Mouse (Mus musculus): ENCODE measurements around the gene Grin2a. TPM values are rescaled to one million over a fixed set of nuclear protein-coding genes. Genes with fewer than 3 reads are reported as not detected.

Grin2a gene
- polyA plus RNA-seq, 1 experiment from 2014 or later, result 1.3 TPM

DNA sequence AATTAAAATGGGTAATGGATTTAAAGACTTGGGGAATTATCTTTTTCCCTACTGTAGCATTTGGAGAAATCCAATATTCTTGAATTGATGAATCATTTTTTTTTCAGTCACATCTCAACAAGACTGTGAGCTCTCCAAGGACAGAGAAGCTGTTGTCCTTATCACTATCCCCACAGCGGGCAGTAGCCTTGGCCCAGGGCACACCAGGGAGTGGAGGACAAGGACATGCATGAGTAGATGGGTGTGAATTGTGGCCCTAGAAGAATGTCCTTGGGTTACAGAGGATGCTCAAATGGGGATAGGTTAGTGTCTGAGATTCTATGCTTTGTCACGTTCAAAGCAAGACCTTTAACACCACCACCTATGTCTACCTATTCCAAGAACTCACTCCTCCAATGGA, 231.3 kb downstream of the Grin2a start:
- Histone ChIP-seq H3K9ac (no peak overlapping the region), H3K27ac (no peak overlapping the region), H3K4me2 (no peak overlapping the region), H3K4me3 (no peak overlapping the region), H3K36me3 (ENCODE audit: poor library complexity, severe bottlenecking) (no peaks in the 10 kb centered on the region), H3K4me1 (peaks cover 12% of the 10 kb centered on the region; the same call in 1 of the 2 replicates), H3K27me3 (no peaks in the 10 kb centered on the region), H3K9me3 (replicated peaks) (no peaks in the 10 kb centered on the region)
- ATAC-seq, result no peak
- 90% methylated on average over 2 of the region's 2 CpGs for WGBS

- ATAC-seq, result no peak
- no peaks in the 10 kb centered on the region for H3K36me3 ChIP-seq (ENCODE audit: poor library complexity, severe bottlenecking)
- H3K4me1 ChIP-seq, result peaks cover 9% of the 10 kb centered on the region; the same call in 1 of the 2 replicates
- H3K27ac ChIP-seq, result no peak overlapping the region
- H3K9ac ChIP-seq, result no peak overlapping the region
- H3K4me3 ChIP-seq, result no peak overlapping the region
- no peaks in the 10 kb centered on the region for H3K9me3 ChIP-seq (replicated peaks)
- H3K27me3 ChIP-seq, result no peaks in the 10 kb centered on the region
- WGBS, result 96% methylated on average over 2 of the region's 2 CpGs
- no peak overlapping the region for H3K4me2 ChIP-seq
These were observed 235.0 kb downstream of the Grin2a start for GRCm38 (mm10) chr16:9760347-9760746.

DNA sequence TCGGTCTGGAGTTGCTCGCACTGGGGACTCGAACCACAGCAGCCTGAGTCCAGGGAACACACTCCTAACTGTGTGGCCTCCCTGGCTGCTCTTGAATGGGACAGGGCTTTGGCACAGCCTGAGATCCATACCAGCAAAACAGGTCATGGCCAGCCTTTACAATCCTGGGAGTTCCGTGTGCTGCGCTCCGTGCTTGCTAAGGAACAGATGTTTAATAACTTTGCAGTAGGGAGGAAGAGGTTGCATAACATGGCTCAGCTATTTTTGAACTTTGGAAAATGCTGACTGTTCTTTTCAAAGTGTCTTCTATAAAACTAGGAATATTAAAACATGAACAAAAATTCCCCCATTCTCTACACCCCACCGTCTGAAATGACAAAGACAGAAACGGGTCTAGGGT, 238.5 kb downstream of the Grin2a start:
- Histone ChIP-seq H3K4me3 (no peak overlapping the region), H3K27me3 (no peaks in the 10 kb centered on the region), H3K36me3 (ENCODE audit: poor library complexity, severe bottlenecking) (no peaks in the 10 kb centered on the region), H3K9ac (no peak overlapping the region), H3K4me1 (peaks cover 9% of the 10 kb centered on the region; the same call in 1 of the 2 replicates), H3K4me2 (no peak overlapping the region), H3K27ac (no peak overlapping the region), H3K9me3 (replicated peaks) (no peaks in the 10 kb centered on the region)
- ATAC-seq, result no peak
- 93% methylated on average over 8 of the region's 8 CpGs for WGBS

DNA sequence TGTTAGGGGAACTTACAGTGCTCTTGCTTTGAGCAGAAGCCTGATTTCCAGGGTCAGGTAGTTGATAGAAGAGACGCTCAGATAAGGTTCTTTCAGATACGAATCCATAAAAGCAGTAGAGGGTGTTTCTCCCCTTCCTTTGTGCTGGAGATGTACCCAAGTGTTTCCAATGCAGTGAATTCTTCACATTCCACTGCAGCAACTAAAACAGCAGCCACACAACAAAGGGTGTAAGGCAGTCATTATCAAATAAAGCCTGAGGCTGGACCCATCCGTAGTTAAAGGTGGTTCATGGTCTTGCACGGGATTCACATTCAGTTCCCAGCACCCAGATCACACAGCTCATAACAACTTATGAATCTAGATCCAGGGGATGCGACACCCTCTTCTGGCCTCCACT, 241.3 kb downstream of the Grin2a start:
- Histone ChIP-seq H3K36me3 (ENCODE audit: poor library complexity, severe bottlenecking) (no peaks in the 10 kb centered on the region), H3K4me1 (peaks cover 6% of the 10 kb centered on the region; the same call in 1 of the 2 replicates), H3K4me3 (no peak overlapping the region), H3K27me3 (no peaks in the 10 kb centered on the region), H3K9me3 (replicated peaks) (no peaks in the 10 kb centered on the region), H3K27ac (no peak overlapping the region), H3K9ac (no peak overlapping the region), H3K4me2 (no peak overlapping the region)
- ATAC-seq, result no peak
- 92% methylated on average over 5 of the region's 5 CpGs for WGBS

DNA sequence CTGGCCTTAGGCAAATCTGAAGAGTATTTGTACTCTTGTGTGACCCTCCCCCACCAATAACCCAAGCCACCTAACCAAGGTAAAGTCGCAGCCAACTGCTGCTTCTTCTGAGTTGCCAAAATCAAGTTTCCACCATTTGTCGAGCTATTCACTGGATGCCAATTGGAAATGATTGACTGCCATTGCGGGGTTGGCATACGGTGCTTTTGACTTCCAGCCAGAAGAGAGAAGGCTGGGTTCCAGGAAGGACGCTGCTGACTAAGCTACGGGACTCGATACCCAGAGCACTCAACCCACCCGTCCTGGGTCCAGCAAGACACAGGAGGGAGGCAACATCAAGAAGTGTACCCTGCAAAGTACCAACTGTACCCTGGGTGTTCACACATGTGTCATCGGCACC, 242.3 kb downstream of the Grin2a start:
- Histone ChIP-seq H3K27ac (no peak overlapping the region), H3K36me3 (ENCODE audit: poor library complexity, severe bottlenecking) (no peaks in the 10 kb centered on the region), H3K9me3 (replicated peaks) (no peaks in the 10 kb centered on the region), H3K9ac (no peak overlapping the region), H3K4me2 (no peak overlapping the region), H3K4me3 (no peak overlapping the region), H3K4me1 (no peaks in the 10 kb centered on the region; the same call in 1 of the 2 replicates), H3K27me3 (no peaks in the 10 kb centered on the region)
- ATAC-seq, result peak; percentile 74
- 73% methylated on average over 9 of the region's 9 CpGs for WGBS

DNA sequence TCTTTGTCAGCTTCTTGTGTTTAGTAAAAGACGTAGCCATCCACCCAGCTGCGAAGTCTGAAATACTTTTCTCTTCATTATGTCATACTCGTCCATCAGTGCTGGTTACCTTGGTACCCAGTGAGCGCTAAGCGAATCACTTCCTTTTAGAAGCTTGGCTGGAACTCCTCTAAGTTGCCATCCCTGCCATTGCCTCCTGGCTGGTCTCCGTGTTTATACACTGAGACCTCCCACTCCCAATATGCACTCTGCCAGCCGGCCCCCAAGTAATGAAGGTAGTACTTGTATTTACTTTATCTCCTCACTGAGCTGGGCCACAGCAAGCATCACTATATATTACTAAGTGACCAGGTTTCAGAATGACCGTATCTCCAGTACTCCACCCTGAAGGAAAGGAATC, 242.8 kb downstream of the Grin2a start:
- WGBS, result 63% methylated on average over 8 of the region's 8 CpGs
- Histone ChIP-seq H3K27me3 (no peaks in the 10 kb centered on the region), H3K4me2 (no peak overlapping the region), H3K4me3 (no peak overlapping the region), H3K9ac (no peak overlapping the region), H3K9me3 (replicated peaks) (no peaks in the 10 kb centered on the region), H3K27ac (no peak overlapping the region), H3K4me1 (no peaks in the 10 kb centered on the region; the same call in 1 of the 2 replicates), H3K36me3 (ENCODE audit: poor library complexity, severe bottlenecking) (no peaks in the 10 kb centered on the region)
- ATAC-seq, result peak; percentile 77

- Histone ChIP-seq H3K4me2 (no peak overlapping the region), H3K27me3 (no peaks in the 10 kb centered on the region), H3K27ac (no peak overlapping the region), H3K9ac (no peak overlapping the region), H3K4me3 (no peak overlapping the region), H3K9me3 (replicated peaks) (no peaks in the 10 kb centered on the region), H3K4me1 (no peaks in the 10 kb centered on the region; the same call in 1 of the 2 replicates), H3K36me3 (ENCODE audit: poor library complexity, severe bottlenecking) (no peaks in the 10 kb centered on the region)
- ATAC-seq, result no peak
- 76% methylated on average over 11 of the region's 11 CpGs for WGBS
These were observed 244.3 kb downstream of the Grin2a start for GRCm38 (mm10) chr16:9751045-9751569.

GRCm38 (mm10) chr16:9749661-9750060, 245.7 kb downstream of the Grin2a start:
- no peak overlapping the region for H3K27ac ChIP-seq
- WGBS, result 88% methylated on average over 3 of the region's 3 CpGs
- H3K4me3 ChIP-seq, result no peak overlapping the region
- H3K4me1 ChIP-seq, result no peaks in the 10 kb centered on the region; the same call in 1 of the 2 replicates
- no peak overlapping the region for H3K4me2 ChIP-seq
- no peaks in the 10 kb centered on the region for H3K36me3 ChIP-seq (ENCODE audit: poor library complexity, severe bottlenecking)
- no peak for ATAC-seq
- no peaks in the 10 kb centered on the region for H3K9me3 ChIP-seq (replicated peaks)
- no peak overlapping the region for H3K9ac ChIP-seq
- no peaks in the 10 kb centered on the region for H3K27me3 ChIP-seq

GRCm38 (mm10) chr16:9742443-9742842, 252.9 kb downstream of the Grin2a start:
- Histone ChIP-seq H3K9ac (no peak overlapping the region), H3K9me3 (replicated peaks) (no peaks in the 10 kb centered on the region), H3K27ac (no peak overlapping the region), H3K4me2 (no peak overlapping the region), H3K27me3 (no peaks in the 10 kb centered on the region), H3K4me3 (no peak overlapping the region), H3K36me3 (ENCODE audit: poor library complexity, severe bottlenecking) (no peaks in the 10 kb centered on the region), H3K4me1 (no peaks in the 10 kb centered on the region)
- 89% methylated on average over 6 of the region's 6 CpGs for WGBS
- ATAC-seq, result no peak

- Histone ChIP-seq H3K4me1 (no peaks in the 10 kb centered on the region), H3K27ac (no peak overlapping the region), H3K9me3 (replicated peaks) (no peaks in the 10 kb centered on the region), H3K27me3 (no peaks in the 10 kb centered on the region), H3K36me3 (ENCODE audit: poor library complexity, severe bottlenecking) (no peaks in the 10 kb centered on the region), H3K4me2 (no peak overlapping the region), H3K4me3 (no peak overlapping the region), H3K9ac (no peak overlapping the region)
- 83% methylated on average over 6 of the region's 6 CpGs for WGBS
- ATAC-seq, result no peak
These were observed 256.7 kb downstream of the Grin2a start for GRCm38 (mm10) chr16:9738679-9739078.

DNA sequence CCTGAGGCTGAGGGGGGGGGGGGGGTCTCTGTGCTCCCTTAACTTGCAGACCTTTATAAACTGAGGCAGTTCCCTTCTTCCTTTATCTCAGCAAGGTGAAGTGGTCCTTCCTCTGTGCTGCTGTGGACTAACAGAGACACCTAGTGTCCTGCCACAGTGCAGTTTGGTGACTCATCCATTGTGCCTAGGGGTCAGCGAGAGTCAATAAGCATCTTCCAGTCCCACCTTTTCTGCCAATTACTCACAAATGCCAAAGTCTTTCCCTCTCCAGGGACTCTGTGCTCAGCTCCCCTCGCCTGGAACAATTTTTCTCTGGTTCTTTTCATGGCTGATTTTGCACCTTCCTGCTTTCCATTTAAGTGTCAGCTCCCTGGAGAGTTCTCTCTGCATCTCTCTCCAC, 258.2 kb downstream of the Grin2a start:
- no peak for ATAC-seq
- Histone ChIP-seq H3K27me3 (no peaks in the 10 kb centered on the region), H3K9ac (no peak overlapping the region), H3K4me2 (no peak overlapping the region), H3K4me3 (no peak overlapping the region), H3K9me3 (replicated peaks) (no peaks in the 10 kb centered on the region), H3K27ac (no peak overlapping the region), H3K36me3 (ENCODE audit: poor library complexity, severe bottlenecking) (no peaks in the 10 kb centered on the region), H3K4me1 (no peaks in the 10 kb centered on the region)
- 16% methylated on average over 2 of the region's 2 CpGs for WGBS

GRCm38 (mm10) chr16:9735365-9736080, 259.8 kb downstream of the Grin2a start:
- Histone ChIP-seq H3K9me3 (replicated peaks) (no peaks in the 10 kb centered on the region), H3K4me3 (no peak overlapping the region), H3K36me3 (ENCODE audit: poor library complexity, severe bottlenecking) (no peaks in the 10 kb centered on the region), H3K9ac (no peak overlapping the region), H3K27ac (no peak overlapping the region), H3K27me3 (no peaks in the 10 kb centered on the region), H3K4me1 (no peaks in the 10 kb centered on the region), H3K4me2 (no peak overlapping the region)
- WGBS, result 79% methylated on average over 8 of the region's 8 CpGs
- ATAC-seq, result peak; percentile 86; the same call in 1 of the 2 replicates

DNA sequence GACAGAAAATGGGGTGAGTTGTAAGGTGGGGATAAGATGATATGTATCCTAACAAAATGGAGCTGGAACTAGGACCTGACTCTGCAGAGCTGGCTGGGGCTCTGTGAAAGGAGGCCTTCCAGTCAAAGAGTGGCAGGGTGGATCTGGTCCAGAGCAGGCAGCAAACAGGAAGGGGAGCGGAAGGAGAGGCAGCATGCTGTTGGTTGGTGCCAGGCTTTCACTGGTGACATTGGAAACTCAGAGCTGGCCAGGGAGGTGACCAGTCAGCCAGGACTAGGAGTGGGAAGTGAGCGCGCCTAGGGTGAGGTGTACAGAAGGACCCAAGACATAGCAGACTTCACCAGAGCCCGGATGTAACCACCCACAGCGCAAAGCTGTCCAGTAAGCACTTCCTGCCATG, 267.8 kb downstream of the Grin2a start:
- no peak for ATAC-seq
- Histone ChIP-seq H3K9ac (no peak overlapping the region), H3K9me3 (replicated peaks) (no peaks in the 10 kb centered on the region), H3K4me3 (no peak overlapping the region), H3K27ac (no peak overlapping the region), H3K27me3 (no peaks in the 10 kb centered on the region), H3K36me3 (ENCODE audit: poor library complexity, severe bottlenecking) (no peaks in the 10 kb centered on the region), H3K4me1 (no peaks in the 10 kb centered on the region), H3K4me2 (no peak overlapping the region)
- 91% methylated on average over 5 of the region's 5 CpGs for WGBS

All from forebrain, embryonic 13.5 days (tissue).